Mouse (Mus musculus): ENCODE measurements around the gene Ntf3. TPM values are rescaled to one million over a fixed set of nuclear protein-coding genes. Genes with fewer than 3 reads are reported as not detected.
A peak's percentile ranks its signal among the peaks of the same experiment; 100 is the strongest.

Gene Ntf3
- 1 to 10 TPM; 3.0 to 3.7 TPM for total RNA-seq (2021)
- long read RNA-seq, experiment 1, partial matches to known transcripts, result 0 of 3 reads
- long read RNA-seq, experiment 1, other reads (novel, unspliced or antisense), result 1 of 3 reads
- long read RNA-seq, experiment 2, transcript Ntf3-203 (2 exons, 1,343 nt), result major isoform, 6 of 6 reads
- long read RNA-seq, experiment 2, partial matches to known transcripts, result 0 of 6 reads
- long read RNA-seq, experiment 2, other reads (novel, unspliced or antisense), result 0 of 6 reads

DNA sequence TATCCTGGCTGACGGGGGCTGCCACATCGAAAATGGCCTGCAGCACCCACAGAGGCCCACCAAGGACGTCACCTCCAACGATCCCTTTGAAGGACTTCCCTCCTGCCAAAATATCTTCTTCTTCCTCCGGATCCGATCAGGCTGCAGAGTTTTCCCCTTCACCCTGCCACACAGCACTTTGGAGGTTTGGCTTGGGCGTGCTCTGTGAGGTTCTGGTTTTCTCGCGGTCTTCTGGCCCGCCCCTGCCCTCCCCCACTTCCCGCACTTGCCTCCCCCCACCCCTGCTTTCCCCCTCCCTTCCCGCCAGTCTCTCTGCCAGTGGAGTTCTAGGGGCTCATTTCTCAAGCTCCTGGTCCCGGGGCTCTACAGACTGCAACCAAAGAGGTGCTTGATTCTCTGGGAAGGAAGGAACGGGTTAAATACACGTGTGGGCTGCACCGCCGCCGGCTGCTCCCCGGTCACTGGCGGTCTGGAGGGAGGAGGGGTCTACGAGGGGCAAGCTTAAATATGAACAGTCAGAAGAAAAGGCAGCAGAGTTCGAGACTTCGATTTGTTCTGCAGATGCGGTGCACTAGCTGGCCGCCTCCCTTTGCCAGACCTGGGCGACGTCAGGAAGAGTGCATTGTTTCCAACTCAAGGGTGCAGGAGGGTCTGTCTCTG, at the start of gene Ntf3:
TSS of gene Ntf3 (minus strand) at position 363 of the 660 bp plus-strand sequence.
- no peak for DNase-seq

DNA sequence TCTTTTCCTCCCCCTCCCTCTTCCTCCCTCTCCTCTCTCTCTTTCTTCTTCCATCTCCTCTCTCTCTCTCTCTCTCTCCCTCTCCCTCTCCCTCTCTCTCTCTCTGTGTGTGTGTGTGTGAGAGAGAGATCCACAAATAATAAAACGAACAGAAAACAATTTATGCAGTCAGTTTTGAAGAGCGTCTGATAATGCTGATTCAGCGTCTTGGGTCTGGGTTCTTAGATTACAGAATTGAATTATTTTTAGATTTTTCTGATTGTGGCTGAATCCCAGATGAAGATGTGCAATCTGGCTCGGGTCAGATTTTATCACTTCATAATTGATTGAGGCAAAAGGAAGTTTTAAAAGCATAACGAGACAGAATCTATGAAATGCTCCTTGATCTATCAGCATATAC, 46.6 kb upstream of the Ntf3 start:
- no peak for DNase-seq

DNA sequence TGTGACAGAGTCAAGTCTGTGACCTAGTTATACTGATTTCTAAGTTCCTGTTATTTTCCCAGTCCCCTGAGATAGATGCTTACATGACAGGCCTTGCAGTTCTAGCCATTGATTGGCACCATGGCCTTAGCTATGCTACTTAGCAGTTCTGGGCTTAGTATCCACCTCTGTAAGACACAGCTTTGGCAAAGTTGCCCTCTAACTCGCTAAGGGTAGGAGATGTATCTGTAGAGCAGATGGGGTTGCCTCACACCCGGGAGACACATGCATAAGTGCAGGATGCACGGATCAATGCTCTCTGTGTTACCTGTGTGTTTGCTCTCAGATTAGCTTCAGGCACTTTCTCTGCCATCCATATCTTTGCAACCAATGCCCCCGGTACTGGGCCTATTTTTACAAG, 36.7 kb upstream of the Ntf3 start:
- no peak for DNase-seq

DNA sequence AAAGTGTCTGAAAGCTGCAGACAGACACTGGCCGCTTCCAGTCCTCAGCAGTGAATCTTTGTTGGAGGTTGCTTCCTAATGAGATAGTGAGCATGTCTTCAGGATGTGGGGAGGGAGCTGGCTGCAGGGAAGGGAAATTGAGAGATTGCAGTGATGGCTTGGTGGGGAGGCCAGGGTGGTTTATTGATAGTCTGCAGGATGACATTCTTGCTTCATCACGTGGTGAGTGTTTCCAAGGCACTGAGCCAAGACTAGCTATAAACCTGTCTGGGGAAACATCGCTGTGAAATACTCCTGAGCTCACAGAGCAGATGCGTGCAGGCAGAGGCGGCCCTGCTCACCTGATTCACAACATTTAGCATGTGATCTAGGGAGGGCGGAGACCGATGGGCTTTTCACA, 36.2 kb upstream of the Ntf3 start:
- no peak for DNase-seq

DNA sequence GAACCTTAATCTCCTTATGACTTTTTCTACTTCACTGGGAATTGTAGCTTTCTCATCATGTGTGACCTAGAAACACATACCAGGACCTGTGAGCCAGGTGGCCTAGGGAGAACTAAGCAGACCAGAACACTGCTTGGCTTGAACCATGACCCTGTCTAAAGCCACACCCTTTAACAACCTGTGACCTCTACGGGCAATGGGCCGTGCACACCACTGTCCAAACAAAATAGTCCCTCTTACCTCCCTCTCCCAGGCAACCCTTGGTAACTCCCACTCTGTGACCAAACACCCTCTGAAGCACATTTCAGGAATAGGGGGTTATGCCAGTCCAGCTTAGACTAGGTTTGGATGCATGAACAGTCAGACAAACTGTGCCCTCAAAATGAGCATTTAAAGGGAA, 35.0 kb upstream of the Ntf3 start:
- no peak for DNase-seq

DNA sequence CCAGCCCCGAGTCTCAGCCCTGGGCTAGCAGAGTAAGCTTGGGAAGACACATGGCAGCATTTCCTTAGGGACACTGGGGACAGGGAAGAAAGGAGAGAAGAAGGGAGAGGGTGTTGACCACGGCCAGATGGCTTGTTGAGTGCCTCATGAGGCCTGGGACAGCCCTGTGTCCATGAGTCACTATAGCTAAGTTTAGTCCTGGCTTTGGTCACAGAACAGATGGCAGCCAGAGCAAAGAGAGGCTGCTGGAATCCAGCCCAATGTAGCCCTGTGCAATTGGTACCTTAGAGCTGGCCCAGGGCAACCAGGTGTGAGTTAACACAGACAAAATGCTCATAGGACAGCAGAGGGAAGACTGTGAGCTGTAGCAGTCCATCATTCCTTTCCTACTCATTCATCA, 33.2 kb upstream of the Ntf3 start:
- no peak for DNase-seq

DNA sequence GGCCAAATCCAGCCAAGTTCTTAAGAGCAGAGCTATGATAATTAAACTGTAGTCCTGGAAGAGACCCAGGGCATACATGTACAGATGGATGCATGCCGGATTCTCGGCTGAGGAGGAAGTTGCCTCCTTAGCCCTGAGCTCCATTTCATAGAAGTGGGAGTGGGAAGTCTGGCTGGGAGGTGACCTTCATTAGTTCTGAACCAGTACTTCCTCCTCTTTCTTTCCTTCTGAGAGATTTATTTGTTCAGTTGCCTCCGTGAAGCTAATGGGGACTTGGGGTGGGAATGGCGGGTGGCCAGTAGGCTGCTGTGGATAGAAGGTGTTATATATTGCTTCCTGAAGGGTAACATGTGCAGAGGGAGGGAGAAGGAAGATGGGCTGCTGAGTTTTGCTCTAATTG, 28.1 kb upstream of the Ntf3 start:
- no peak for DNase-seq

DNA sequence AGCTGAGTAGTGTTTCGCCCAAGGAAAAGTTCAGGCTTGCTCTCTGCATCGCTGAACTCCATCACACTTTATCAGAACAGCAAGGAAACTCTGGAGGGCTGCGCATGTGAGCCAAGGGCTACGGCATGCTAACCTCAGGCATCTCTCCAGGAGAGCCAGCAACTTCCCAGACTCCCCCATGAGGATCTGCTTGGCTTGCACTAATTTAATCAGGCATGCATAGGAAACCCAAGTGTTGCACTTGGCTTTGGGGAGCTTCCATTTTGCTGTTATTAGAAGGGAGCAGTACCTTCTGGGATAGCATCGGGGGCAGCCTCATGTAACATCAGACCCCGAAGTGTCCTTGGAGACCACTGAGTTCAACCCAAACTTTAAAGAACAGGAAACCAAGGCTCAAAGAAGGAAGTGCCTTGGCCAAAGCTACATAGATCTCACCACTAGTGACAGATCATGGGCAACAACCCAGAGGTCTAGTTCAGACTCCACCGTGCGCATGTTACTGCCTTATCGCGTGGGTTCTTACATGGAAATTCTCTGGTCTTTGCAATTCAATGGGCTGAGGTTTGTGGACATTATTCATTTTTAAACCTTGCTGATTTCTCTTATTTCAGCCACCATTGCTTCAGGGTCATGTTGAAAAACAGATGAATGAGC, 23.6 kb upstream of the Ntf3 start:
- DNase-seq, result peak; percentile 14

DNA sequence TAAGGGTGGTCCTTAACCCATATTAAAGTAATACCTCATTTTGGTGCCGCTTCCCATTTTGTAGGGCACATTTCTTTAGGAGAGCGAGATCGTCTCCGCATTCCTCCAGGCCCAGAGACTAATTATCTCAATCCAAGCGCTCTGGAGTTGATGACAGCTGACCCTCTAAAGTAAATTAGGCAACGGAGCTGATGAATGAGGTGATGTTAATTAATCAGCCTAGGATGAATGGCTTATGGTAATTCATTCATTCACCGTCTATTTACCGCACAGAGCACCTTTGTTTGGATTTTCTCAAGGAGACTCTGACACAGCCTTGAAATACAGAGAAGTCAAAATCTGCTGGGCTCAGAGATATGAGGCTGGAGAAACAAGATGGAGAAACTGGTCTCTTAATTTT, 20.7 kb upstream of the Ntf3 start:
- no peak for DNase-seq

DNA sequence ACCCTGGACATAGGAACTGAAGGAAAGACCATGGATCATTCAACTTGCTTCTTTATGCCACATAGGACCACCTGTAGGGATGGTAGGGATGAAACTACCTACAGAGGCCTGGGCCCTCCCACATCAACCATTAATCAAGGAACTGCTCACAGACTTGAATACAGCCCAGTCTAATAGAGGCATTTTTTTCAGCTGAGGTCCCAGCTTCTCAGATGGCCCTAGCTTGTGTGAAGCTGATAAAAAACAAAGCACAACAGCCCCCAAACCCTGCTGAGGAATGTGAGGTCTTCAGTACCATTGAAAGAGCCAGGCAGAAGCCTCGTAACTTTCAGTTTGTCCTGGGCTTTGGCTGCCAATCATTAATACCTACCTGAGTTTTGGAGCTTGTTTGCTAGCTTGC, 19.4 kb upstream of the Ntf3 start:
- no peak for DNase-seq

DNA sequence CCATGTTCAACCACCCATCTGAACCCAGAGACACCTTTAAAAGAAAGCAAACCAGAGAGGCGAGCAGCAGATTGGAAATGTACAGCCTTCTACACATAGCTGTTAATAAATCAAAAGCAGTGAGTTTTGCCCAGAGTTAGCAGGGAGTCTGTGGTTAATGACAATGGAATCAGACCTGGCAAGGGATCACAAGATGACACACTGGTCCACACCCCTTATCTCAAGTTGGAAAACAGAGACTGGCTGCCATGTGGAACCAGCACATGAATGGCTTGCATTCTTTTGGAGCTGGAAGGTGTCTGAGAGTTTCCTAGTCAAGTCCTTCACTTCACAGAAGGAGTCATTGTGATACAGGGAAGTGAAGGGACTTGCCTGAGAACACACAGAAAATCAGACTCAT, 5.4 kb upstream of the Ntf3 start:
- no peak for DNase-seq

DNA sequence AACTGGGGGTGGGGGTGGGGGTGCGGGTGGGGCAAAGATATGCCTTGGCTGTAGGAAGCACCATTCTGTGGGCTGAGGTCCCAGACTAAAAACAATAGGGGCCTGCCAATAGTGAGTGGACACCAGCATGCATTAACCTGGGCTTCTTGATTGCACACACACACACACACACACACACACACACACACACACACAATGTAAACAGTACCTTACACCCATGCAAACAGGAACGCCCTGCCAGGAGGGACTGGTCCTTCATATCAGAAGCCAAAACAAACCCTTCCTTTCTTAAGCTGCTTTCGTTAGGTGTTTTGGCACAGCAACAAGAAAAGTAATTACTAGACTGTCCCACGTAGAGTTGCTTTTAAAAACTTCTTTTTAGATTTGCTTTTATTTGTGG, 4.1 kb upstream of the Ntf3 start:
- no peak for DNase-seq

DNA sequence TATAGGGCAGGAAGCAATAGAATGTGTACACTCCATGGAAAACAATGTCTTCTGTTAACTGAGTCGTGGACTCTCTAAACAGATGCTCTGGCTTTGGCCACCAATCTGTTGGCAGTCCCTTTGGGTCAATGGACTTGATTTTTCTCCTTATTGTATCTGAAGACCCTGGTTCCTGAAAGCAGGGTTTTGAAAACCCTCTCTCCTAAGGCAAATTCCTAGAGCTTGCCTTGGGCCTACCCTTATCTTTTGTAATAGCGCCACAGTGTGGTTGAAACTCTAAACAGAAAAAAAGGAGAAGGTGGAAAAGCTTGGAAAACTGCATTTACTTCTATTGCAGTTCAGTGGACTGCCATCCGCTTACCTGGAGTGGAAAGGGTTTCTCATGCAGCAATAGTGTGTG, 1.0 kb upstream of the Ntf3 start:
- peak; percentile 50 for DNase-seq

DNA sequence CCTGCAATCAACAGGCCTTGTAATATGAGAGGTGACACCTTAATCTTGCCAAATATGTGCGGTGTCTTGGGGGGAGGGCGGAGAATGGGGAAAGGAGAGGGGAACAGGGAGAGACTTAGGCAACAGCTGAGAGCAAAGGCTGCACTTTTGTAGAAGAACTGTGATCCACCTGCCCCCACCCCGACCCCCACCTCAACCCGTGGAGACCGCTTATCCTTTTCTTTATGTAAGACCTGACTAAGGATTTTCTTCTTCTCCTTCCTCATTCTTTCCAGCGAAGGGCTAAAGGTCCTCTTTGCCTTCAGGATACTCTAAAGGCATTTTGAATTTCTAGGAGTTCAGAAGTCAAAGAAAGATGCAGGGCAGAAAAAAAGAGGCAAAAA, 489 bp upstream of the Ntf3 start:
- no peak for DNase-seq

DNA sequence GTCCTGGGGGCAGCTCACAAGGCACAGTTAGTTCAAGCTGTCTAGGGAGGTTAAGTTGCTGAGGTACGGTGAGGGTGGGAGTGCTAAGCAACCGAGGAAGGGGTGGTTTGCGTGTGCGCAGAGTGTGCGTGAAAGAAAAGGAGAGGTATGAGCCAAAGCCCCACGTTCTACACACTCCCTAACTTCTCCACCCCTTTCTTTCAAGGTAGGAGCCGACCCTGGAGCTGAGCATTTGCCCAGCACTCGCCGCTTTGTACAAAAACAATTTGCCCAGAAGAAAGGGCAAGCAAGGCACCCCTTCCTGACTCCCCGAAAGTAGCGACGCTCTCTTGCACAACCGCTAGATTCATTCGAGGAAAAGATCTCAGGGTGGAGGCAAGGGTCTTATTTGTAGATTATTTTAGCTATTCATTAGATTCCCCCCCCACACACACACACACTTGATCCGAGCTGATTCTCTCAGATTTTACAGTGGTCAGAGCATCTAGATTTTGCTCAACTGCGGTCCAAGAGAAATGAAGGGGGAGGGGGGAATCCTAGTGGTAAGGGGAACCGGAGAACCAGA, 1.0 kb downstream of the Ntf3 start:
- no peak for DNase-seq

DNA sequence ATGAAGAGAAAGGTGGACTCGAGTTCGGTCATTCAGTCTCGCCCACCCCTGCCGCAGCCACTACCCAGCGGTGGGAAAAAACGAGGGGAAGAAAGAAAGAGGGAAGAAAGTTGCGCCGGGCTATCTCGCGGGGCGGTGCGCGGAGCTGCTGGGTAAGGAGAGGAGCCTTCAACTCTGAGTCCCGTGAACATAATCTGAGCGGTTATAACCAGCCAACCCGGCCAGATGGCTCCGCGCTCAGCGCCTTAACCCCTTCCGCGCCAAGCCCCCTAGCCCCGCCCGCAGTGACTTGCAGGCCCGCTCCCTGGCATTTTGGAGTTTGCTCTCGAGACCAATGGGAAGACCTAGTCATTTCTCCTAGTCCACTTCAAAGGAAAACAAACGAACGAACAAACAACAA, 1.9 kb downstream of the Ntf3 start:
- DNase-seq, result peak; percentile 33

DNA sequence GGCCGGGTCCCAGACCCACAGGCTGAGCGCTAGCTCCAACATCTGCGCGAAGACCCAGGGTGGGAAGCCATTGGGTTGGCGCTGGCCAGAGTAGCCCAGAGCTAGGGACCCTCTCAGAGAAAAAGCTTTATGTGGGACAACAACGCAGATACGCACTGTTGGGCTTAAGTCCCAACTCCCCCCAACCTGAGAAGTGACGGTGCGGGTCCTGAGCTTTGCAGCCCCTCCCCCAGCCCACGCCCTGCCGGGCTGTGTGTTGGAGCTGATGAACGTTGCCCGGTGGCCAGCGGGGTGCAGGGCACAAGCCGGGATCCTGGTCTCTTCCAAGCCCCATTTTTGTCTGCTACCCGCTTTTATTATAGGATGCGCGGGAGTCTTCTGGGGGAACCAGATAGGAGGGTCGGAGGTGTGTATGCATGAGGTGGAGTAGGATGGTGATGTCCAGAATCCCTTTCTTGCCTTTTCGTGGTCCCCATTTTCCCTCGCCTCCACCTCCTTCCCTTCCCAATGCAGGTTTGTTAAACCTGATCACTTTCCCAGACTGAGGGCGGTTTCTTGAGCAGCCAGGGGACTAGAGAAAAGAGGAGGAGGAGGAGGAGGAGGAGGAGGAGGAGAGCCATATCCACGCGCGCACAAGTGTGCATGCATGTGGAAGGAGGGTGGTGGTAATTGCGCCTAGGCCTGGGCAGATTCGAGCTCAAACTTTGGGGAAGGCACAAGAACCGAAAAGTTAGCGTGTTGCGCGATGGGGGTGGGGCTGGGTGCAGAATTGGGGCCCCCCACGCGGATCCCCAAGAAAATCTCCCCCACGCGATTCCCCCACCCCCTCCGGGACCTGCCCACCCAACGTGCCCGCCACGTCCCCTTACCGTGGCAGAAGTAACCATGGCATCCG, 2.6 kb downstream of the Ntf3 start:
- no peak for DNase-seq

DNA sequence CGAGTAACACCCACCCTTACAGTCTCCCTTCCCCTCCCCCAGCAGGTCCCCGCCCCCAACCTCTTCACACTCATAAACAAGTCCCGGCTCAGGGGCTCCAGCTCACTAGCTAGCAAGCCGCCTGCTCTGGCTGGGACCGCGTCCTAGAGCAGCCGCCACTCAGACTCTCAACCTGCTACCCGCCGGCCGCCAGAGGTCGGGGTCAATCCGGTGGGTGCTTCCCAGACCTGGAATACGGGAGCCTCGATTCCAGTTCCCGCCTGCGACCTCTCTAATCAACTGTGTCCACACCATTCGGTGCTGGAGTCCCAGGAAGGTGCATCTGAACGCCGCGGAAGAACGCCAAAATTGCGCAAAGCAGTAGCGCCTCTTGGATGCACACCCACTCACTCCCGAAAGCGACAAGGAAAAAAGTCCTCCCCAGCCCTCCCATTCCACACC, 3.5 kb downstream of the Ntf3 start:
- peak; percentile 37 for DNase-seq

DNA sequence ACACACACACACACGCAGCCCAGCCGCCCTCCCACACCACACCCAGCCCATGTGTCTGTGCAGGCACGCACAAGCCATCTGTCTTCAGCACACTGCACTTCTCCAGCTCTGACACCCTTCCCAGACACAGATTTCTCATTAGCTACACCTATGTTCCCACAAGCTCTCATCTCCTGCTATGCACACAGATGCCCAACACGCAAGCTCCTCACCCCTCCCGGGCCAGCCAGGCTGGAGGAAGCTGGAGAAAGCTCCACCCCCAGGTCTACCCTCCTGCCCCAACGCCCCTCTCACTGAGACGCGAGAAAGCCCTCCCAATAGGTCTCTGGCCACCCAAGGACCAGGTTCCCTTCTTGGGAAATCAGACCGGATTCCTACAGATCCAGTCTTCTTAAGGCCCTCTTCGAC, 4.4 kb downstream of the Ntf3 start:
- DNase-seq, result peak; percentile 12

DNA sequence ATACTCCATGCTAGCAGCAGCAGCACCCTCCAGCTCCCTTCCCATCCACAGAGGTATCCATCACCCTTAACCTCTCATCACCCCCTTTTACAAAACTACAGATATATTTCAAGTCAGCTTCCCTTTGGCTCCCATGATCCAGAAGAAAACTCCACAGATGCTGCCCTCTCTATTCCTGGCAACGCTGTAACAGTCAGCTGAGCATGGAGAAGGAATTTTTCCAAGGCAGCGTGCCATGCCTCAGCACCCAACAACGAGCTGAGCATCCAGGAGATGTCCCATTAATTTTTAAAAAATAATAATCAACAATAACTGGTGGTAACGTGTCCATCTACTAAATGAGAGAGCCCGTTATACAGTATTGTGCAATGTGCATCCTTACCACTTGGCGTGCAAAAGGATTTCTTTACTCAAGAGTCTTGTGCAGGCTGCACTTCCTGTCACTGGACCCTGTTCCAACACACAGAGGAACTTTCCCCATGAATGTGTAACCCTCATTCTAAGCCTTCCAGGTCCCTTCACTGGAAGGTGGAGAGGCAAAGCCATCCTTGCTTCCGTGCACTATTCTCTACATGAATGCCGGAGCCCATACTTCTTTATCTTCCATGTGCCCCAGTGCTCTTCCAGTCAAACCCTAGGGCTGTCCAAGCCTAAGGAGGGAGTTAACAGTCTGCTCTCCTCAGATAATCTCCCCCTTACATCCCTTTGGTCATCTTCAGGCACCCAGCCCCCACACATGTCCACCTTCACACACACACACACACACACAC, 5.0 kb downstream of the Ntf3 start:
- no peak for DNase-seq

DNA sequence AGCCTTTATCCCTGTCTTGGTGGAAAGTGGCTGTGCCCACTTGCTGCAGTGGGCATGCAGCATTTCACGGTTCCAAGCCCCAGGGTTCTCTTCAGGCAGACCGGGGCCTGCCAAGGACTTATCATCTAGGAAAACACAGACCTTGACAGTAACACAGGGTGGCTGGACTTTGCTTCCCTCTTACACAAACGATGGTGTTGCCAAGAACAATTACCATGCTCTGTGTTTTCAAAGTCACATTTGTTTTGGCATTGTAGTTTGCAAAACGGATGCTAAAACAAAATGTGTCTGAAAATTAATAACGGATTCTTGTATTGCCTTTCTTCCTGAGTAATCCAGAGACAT, 6.7 kb downstream of the Ntf3 start:
- DNase-seq, result peak; percentile 20
